Comparison of ENCODE assay signal across 10 mouse cellular contexts in the genomic region with DNA sequence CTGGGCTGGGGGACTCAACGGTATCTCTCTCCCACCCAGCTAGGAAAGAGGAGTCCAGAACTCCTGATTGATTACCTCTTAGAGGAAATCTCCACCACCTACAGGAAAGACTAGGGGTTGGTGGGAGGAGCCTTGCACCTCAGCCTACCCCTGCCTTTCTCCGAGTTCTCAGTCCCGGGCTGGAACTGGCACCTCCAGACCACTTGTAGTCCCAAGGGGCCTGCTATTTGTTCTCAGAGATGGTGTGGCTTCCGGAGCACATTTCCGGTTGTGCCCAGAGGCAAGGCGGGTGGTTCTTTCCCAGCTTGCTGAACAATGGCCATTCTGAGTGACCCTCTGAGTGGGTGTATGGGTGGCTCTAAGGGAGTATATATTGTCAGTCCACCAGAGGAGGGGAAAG. TPM values are rescaled to one million over a fixed set of nuclear protein-coding genes. Genes with fewer than 3 reads are reported as not detected.
DNase-seq lines count a peak whose midpoint lies in the region; ATAC-seq and TF ChIP-seq lines count a peak whose summit lies in the region.
"Had no signal": no experiment of that assay in that cellular context is flagged by ENCODE, and none has a peak within 500 bp of the region (broad histone marks: within the 10 kb centered on the region; RNA-seq: fewer than 3 reads in every experiment).

No protein-coding gene starts in this region.

- H3K4me3 ChIP-seq in kidney, embryonic 14.5 days (ENCODE audit: low read length), result no peak overlapping the region
- 0 out of 4 replicates have a peak overlapping the region, but pooled peaks of 1 of the 2 experiments have one; percentile 17 for H3K4me3 ChIP-seq in ES-E14 (ENCODE audit: insufficient read depth in 1 of 2, low read depth in 1 of 2, low read length in 2 of 2, poor library complexity in 1 of 2, severe bottlenecking in 1 of 2)

- no peaks in the 10 kb centered on the region for H3K9me3 ChIP-seq in kidney, embryonic 14.5 days (ENCODE audit: control insufficient read depth, low read length)
- H3K9me3 ChIP-seq in ES-E14 (ENCODE audit: control insufficient read depth, insufficient read depth, low read depth, low read length), result no peaks in the 10 kb centered on the region
- H3K9me3 ChIP-seq: G1E had no signal

- no peak overlapping the region for H3K9ac ChIP-seq in kidney, embryonic 14.5 days (ENCODE audit: low read depth, low read length)
- H3K9ac ChIP-seq in ES-E14 (ENCODE audit: insufficient read depth, low read depth, low read length, poor library complexity, severe bottlenecking), result peak overlapping the region; percentile 18; the same call in 1 of the 2 replicates

- no peak for ATAC-seq in kidney, embryonic 14.5 days (ENCODE audit: low FRiP score, low TSS enrichment)
- ATAC-seq: intestine, postnatal 0 days had no signal

- no peak overlapping the region; the same call in 1 of the 2 replicates for H3K27ac ChIP-seq in kidney, embryonic 14.5 days (ENCODE audit: low read depth, low read length)
- H3K27ac ChIP-seq in ES-E14 (ENCODE audit: insufficient read depth, low read depth, low read length, poor library complexity, severe bottlenecking), result no peak overlapping the region

- in situ Hi-C loops in ES-E14 (cut with MboI; ENCODE audit: low sequenced_read_pairs in 2 of 2, unreplicated experiment in 2 of 2), result no loop called here

- no peaks in the 10 kb centered on the region for H3K27me3 ChIP-seq in kidney, embryonic 14.5 days (ENCODE audit: control insufficient read depth, insufficient read depth, low read length)

- DNase-seq in kidney, adult 11 months, result peak; percentile 51
- DNase-seq in ES-E14 (ENCODE audit: low read depth, low spot score), result no peak
- peak; percentile 25 for DNase-seq in induced T-regulatory cell, adult 2 months (ENCODE audit: low read depth)
- peak; percentile 67 for DNase-seq in lung, postnatal 14 days
- no peak for DNase-seq in urinary bladder, adult 2 months (ENCODE audit: low spot score)
- no peak for DNase-seq in ovary, adult 18-20 months (ENCODE audit: low spot score)
- DNase-seq in T-cell, adult 2 months (ENCODE audit: low spot score), result no peak

- no peaks in the 10 kb centered on the region for H3K36me3 ChIP-seq in kidney, embryonic 14.5 days (ENCODE audit: control insufficient read depth, insufficient read depth, low read length)
- no peaks in the 10 kb centered on the region for H3K36me3 ChIP-seq in ES-E14 (ENCODE audit: control insufficient read depth, insufficient read depth, low read length, poor library complexity, severe bottlenecking)
- H3K36me3 ChIP-seq: G1E had no signal

- H3K4me2 ChIP-seq in kidney, embryonic 14.5 days (replicated peaks; ENCODE audit: low read depth, low read length), result no peak overlapping the region

- H3K4me1 ChIP-seq in kidney, embryonic 14.5 days (ENCODE audit: control insufficient read depth, insufficient read depth, low read length), result peaks cover 29% of the 10 kb centered on the region
- peaks cover 0 to 9% of the 10 kb centered on the region in 2 experiments; a peak in 2 of 4 replicates for H3K4me1 ChIP-seq in ES-E14 (ENCODE audit: control insufficient read depth in 2 of 2, insufficient read depth in 2 of 2, low read length in 2 of 2, poor library complexity in 1 of 2)

- whole genome bisulfite sequencing in kidney, embryonic 14.5 days, result 57% methylated on average over 6 of the region's 6 CpGs

TF ChIP-seq in ES-E14, 5 proteins besides CTCF, POLR2A, EP300 and RAD21:
- TF ChIP-seq ZC3H11A (IDR thresholded peaks at IDR 0.05; ENCODE audit: borderline replicate concordance, low read depth, low read length) (no peak), ZNF384 (IDR thresholded peaks at IDR 0.05; ENCODE audit: low read depth, low read length) (no peak), CHD2 (IDR thresholded peaks at IDR 0.05; ENCODE audit: low read depth, low read length) (no peak), HCFC1 (IDR thresholded peaks at IDR 0.05; ENCODE audit: borderline replicate concordance, insufficient read depth, low read length) (no peak), MAFK (IDR thresholded peaks at IDR 0.05; ENCODE audit: insufficient read depth, low read depth, low read length) (no peak)
TF ChIP-seq in ES-E14: peak in this region for 0.

RNA-seq across cellular contexts. Expression of gene Sema3g, which starts 10.6 kb away (rescaled TPM):
- polyA plus RNA-seq in kidney, embryonic 14.5 days (2014; fragmentation: Nextera tagmentation; extraction: Ambion mirVana), result 0.56 and 0.64 TPM in 2 replicates
- total RNA-seq in ES-E14 (2012; rRNA removed), result 0.22 and 0.37 TPM in 2 replicates
- polyA plus RNA-seq in urinary bladder, adult 2 months (2012; rRNA removed), result 3.6 and 5.9 TPM in 2 replicates
- polyA plus RNA-seq: G1E had no signal

RNA-seq across cellular contexts. Expression of gene Nisch, which starts 11.5 kb away (rescaled TPM):
- polyA plus RNA-seq in kidney, embryonic 14.5 days (2014; fragmentation: Nextera tagmentation; extraction: Ambion mirVana), result 259 and 375 TPM in 2 replicates
- 169 and 204 TPM in 2 replicates for total RNA-seq in ES-E14 (2012; rRNA removed)
- 211 and 293 TPM in 2 replicates for polyA plus RNA-seq in urinary bladder, adult 2 months (2012; rRNA removed)

RNA-seq across cellular contexts. Expression of gene Tnnc1, which starts 20.1 kb away (rescaled TPM):
- polyA plus RNA-seq in kidney, embryonic 14.5 days (2014; fragmentation: Nextera tagmentation; extraction: Ambion mirVana), result 3.0 and 3.9 TPM in 2 replicates
- total RNA-seq in ES-E14 (2012; rRNA removed), result 2.3 and 2.6 TPM in 2 replicates
- polyA plus RNA-seq in urinary bladder, adult 2 months (2012; rRNA removed), result 3.0 and 3.5 TPM in 2 replicates

RNA-seq across cellular contexts. Expression of gene Phf7, which starts 22.9 kb away (rescaled TPM):
- 12.4 and 14.7 TPM in 2 replicates for polyA plus RNA-seq in kidney, embryonic 14.5 days (2014; fragmentation: Nextera tagmentation; extraction: Ambion mirVana)
- total RNA-seq in ES-E14 (2012; rRNA removed), result 4.8 and 5.3 TPM in 2 replicates
- 8.9 and 9.0 TPM in 2 replicates for polyA plus RNA-seq in urinary bladder, adult 2 months (2012; rRNA removed)

RNA-seq across cellular contexts. Expression of gene Bap1, which starts 23.0 kb away (rescaled TPM):
- 60.0 and 90.3 TPM in 2 replicates for polyA plus RNA-seq in kidney, embryonic 14.5 days (2014; fragmentation: Nextera tagmentation; extraction: Ambion mirVana)
- total RNA-seq in ES-E14 (2012; rRNA removed), result 77.8 and 83.4 TPM in 2 replicates
- 41.8 and 43.2 TPM in 2 replicates for polyA plus RNA-seq in urinary bladder, adult 2 months (2012; rRNA removed)

Comparison
In these comparisons a context has a peak if more than half of its experiments do, and no peak if none do; other contexts are left out.
1. DNase-seq: peak in kidney, adult 11 months (single experiment), induced T-regulatory cell, adult 2 months (single experiment) and lung, postnatal 14 days (single experiment); none in ES-E14 (single experiment), urinary bladder, adult 2 months (single experiment), ovary, adult 18-20 months (single experiment) and T-cell, adult 2 months (single experiment).